Mouse (Mus musculus): ENCODE measurements at regions not wholly inside any gene's neighbourhood (a gene's known extent, or its start where the extent isn't known, plus 50 kb on each side); places are given as distances from the start of the nearest gene placed in this dataset.
A peak's percentile ranks its signal among the peaks of the same experiment; 100 is the strongest.

- in situ Hi-C loops (cut with MboI; ENCODE audit: low sequenced_read_pairs in 2 of 2, unreplicated experiment in 2 of 2) = no loop called here
Measured at GRCm38 (mm10) chrX:11090432-11090831, 208.6 kb upstream of the H2al1a start.

GRCm38 (mm10) chrX:11097581-11098254, 201.3 kb upstream of the H2al1a start:
- Histone ChIP-seq H3K4me1 (ENCODE audit: control insufficient read depth in 2 of 2, insufficient read depth in 2 of 2, low read length in 2 of 2, poor library complexity in 1 of 2) (no peaks in the 10 kb centered on the region), H3K9ac (ENCODE audit: insufficient read depth, low read depth, low read length, poor library complexity, severe bottlenecking) (no peak overlapping the region), H3K9me3 (ENCODE audit: control insufficient read depth, insufficient read depth, low read depth, low read length) (no peaks in the 10 kb centered on the region), H3K4me3 (ENCODE audit: insufficient read depth in 1 of 2, low read depth in 1 of 2, low read length in 2 of 2, poor library complexity in 1 of 2, severe bottlenecking in 1 of 2) (no peak overlapping the region), H3K36me3 (ENCODE audit: control insufficient read depth, insufficient read depth, low read length, poor library complexity, severe bottlenecking) (no peaks in the 10 kb centered on the region), H3K27ac (ENCODE audit: insufficient read depth, low read depth, low read length, poor library complexity, severe bottlenecking) (no peak overlapping the region)
- no peak for DNase-seq (ENCODE audit: low read depth, low spot score)
- in situ Hi-C loops (cut with MboI; ENCODE audit: low sequenced_read_pairs in 2 of 2, unreplicated experiment in 2 of 2) = no loop called here
- TF ChIP-seq HCFC1 (IDR thresholded peaks at IDR 0.05; ENCODE audit: borderline replicate concordance, insufficient read depth, low read length) (no peak), CHD2 (IDR thresholded peaks at IDR 0.05; ENCODE audit: low read depth, low read length) (no peak), ZC3H11A (IDR thresholded peaks at IDR 0.05; ENCODE audit: borderline replicate concordance, low read depth, low read length) (no peak), MAFK (IDR thresholded peaks at IDR 0.05; ENCODE audit: insufficient read depth, low read depth, low read length) (no peak), ZNF384 (IDR thresholded peaks at IDR 0.05; ENCODE audit: low read depth, low read length) (no peak)

More at GRCm38 (mm10) chrX:11090432-11090831, 208.6 kb upstream of the H2al1a start:
- Histone ChIP-seq H3K9ac (ENCODE audit: insufficient read depth, low read depth, low read length, poor library complexity, severe bottlenecking) (no peak overlapping the region), H3K9me3 (ENCODE audit: control insufficient read depth, insufficient read depth, low read depth, low read length) (no peaks in the 10 kb centered on the region), H3K27ac (ENCODE audit: insufficient read depth, low read depth, low read length, poor library complexity, severe bottlenecking) (no peak overlapping the region), H3K4me1 (ENCODE audit: control insufficient read depth in 2 of 2, insufficient read depth in 2 of 2, low read length in 2 of 2, poor library complexity in 1 of 2) (no peaks in the 10 kb centered on the region), H3K4me3 (ENCODE audit: insufficient read depth in 1 of 2, low read depth in 1 of 2, low read length in 2 of 2, poor library complexity in 1 of 2, severe bottlenecking in 1 of 2) (no peak overlapping the region), H3K36me3 (ENCODE audit: control insufficient read depth, insufficient read depth, low read length, poor library complexity, severe bottlenecking) (no peaks in the 10 kb centered on the region)
- TF ChIP-seq ZNF384 (IDR thresholded peaks at IDR 0.05; ENCODE audit: low read depth, low read length) = no peak
- TF ChIP-seq ZC3H11A (IDR thresholded peaks at IDR 0.05; ENCODE audit: borderline replicate concordance, low read depth, low read length) = no peak
- no peak for TF ChIP-seq CHD2 (IDR thresholded peaks at IDR 0.05; ENCODE audit: low read depth, low read length)
- no peak for TF ChIP-seq MAFK (IDR thresholded peaks at IDR 0.05; ENCODE audit: insufficient read depth, low read depth, low read length)
- TF ChIP-seq HCFC1 (IDR thresholded peaks at IDR 0.05; ENCODE audit: borderline replicate concordance, insufficient read depth, low read length) = no peak
- peak; percentile 13 for DNase-seq (ENCODE audit: low read depth, low spot score)

- H3K9me3 ChIP-seq (ENCODE audit: control insufficient read depth, insufficient read depth, low read depth, low read length) = no peaks in the 10 kb centered on the region
- in situ Hi-C loops (cut with MboI; ENCODE audit: low sequenced_read_pairs in 2 of 2, unreplicated experiment in 2 of 2) = no loop called here
- H3K27ac ChIP-seq (ENCODE audit: insufficient read depth, low read depth, low read length, poor library complexity, severe bottlenecking) = no peak overlapping the region
- no peak for TF ChIP-seq HCFC1 (IDR thresholded peaks at IDR 0.05; ENCODE audit: borderline replicate concordance, insufficient read depth, low read length)
- no peak for TF ChIP-seq MAFK (IDR thresholded peaks at IDR 0.05; ENCODE audit: insufficient read depth, low read depth, low read length)
- TF ChIP-seq CHD2 (IDR thresholded peaks at IDR 0.05; ENCODE audit: low read depth, low read length) = no peak
- no peak for TF ChIP-seq ZNF384 (IDR thresholded peaks at IDR 0.05; ENCODE audit: low read depth, low read length)
- no peak for TF ChIP-seq ZC3H11A (IDR thresholded peaks at IDR 0.05; ENCODE audit: borderline replicate concordance, low read depth, low read length)
- H3K9ac ChIP-seq (ENCODE audit: insufficient read depth, low read depth, low read length, poor library complexity, severe bottlenecking) = no peak overlapping the region
- H3K36me3 ChIP-seq (ENCODE audit: control insufficient read depth, insufficient read depth, low read length, poor library complexity, severe bottlenecking) = no peaks in the 10 kb centered on the region
- H3K4me1 ChIP-seq (ENCODE audit: control insufficient read depth in 2 of 2, insufficient read depth in 2 of 2, low read length in 2 of 2, poor library complexity in 1 of 2) = no peaks in the 10 kb centered on the region
- H3K4me3 ChIP-seq (ENCODE audit: insufficient read depth in 1 of 2, low read depth in 1 of 2, low read length in 2 of 2, poor library complexity in 1 of 2, severe bottlenecking in 1 of 2) = no peak overlapping the region
- no peak for DNase-seq (ENCODE audit: low read depth, low spot score)
Measured at GRCm38 (mm10) chrX:11098366-11098765, 200.7 kb upstream of the H2al1a start.

- H3K4me3 ChIP-seq (ENCODE audit: insufficient read depth in 1 of 2, low read depth in 1 of 2, low read length in 2 of 2, poor library complexity in 1 of 2, severe bottlenecking in 1 of 2) = no peak overlapping the region
- H3K27ac ChIP-seq (ENCODE audit: insufficient read depth, low read depth, low read length, poor library complexity, severe bottlenecking) = no peak overlapping the region
- no peak for DNase-seq (ENCODE audit: low read depth, low spot score)
- no peaks in the 10 kb centered on the region for H3K36me3 ChIP-seq (ENCODE audit: control insufficient read depth, insufficient read depth, low read length, poor library complexity, severe bottlenecking)
- H3K4me1 ChIP-seq (ENCODE audit: control insufficient read depth in 2 of 2, insufficient read depth in 2 of 2, low read length in 2 of 2, poor library complexity in 1 of 2) = no peaks in the 10 kb centered on the region
- no peaks in the 10 kb centered on the region for H3K9me3 ChIP-seq (ENCODE audit: control insufficient read depth, insufficient read depth, low read depth, low read length)
- in situ Hi-C loops (cut with MboI; ENCODE audit: low sequenced_read_pairs in 2 of 2, unreplicated experiment in 2 of 2) = no loop called here
- TF ChIP-seq CHD2 (IDR thresholded peaks at IDR 0.05; ENCODE audit: low read depth, low read length) (no peak), ZNF384 (IDR thresholded peaks at IDR 0.05; ENCODE audit: low read depth, low read length) (no peak), ZC3H11A (IDR thresholded peaks at IDR 0.05; ENCODE audit: borderline replicate concordance, low read depth, low read length) (no peak), MAFK (IDR thresholded peaks at IDR 0.05; ENCODE audit: insufficient read depth, low read depth, low read length) (no peak), HCFC1 (IDR thresholded peaks at IDR 0.05; ENCODE audit: borderline replicate concordance, insufficient read depth, low read length) (no peak)
- H3K9ac ChIP-seq (ENCODE audit: insufficient read depth, low read depth, low read length, poor library complexity, severe bottlenecking) = no peak overlapping the region
Measured at GRCm38 (mm10) chrX:11099146-11100087, 199.6 kb upstream of the H2al1a start.

Measured in ES-E14 (cell line).